Mouse (Mus musculus) bone marrow, adult 2 months (tissue): ENCODE data around the gene Igf2bp3. TPM values are rescaled to one million over a fixed set of nuclear protein-coding genes. Genes with fewer than 3 reads are reported as not detected.

Experiments used
- H3K27ac ChIP-seq: fragments of 200-500 bp; 2 replicates; pipeline ENCODE4 v1.5.1; 2012; ENCODE audit warnings: low read depth, mild to moderate bottlenecking, control low read depth, inconsistent platforms, low read length; ENCODE audit not compliant: control insufficient read depth, poor library complexity, insufficient read depth
- H3K4me1 ChIP-seq: fragments of 200-500 bp; 2 replicates; pipeline ENCODE4 v1.6.1; 2011; ENCODE audit warnings: low read length; ENCODE audit not compliant: control insufficient read depth, insufficient read depth
- H3K4me3 ChIP-seq: fragments of 200-500 bp; replicated peaks from 2 replicates; pipeline ENCODE3; 2011; ENCODE audit warnings: mild to moderate bottlenecking, low read depth, low read length, control low read depth; ENCODE audit not compliant: control insufficient read depth
- CTCF ChIP-seq: fragments of 200-500 bp; IDR thresholded peaks from 2 replicates; pipeline ENCODE4 v1.5.1; 2011; ENCODE audit warnings: low read length, control low read depth; ENCODE audit not compliant: control insufficient read depth, insufficient read depth
- POLR2A ChIP-seq: fragments of 200-500 bp; IDR thresholded peaks from 2 replicates; pipeline ENCODE4 v1.6.1; 2011; ENCODE audit warnings: low read depth, mild to moderate bottlenecking, control low read depth, low read length, borderline replicate concordance; ENCODE audit not compliant: control insufficient read depth
- WGBS: fragments of 180-500 bp; shearing (Covaris S2); methylation state at CpG from one replicate; pipeline ENCODE4 v1.1.7; 2018; 5-methylcytosine and 5-hydroxymethylcytosine counted together
- polyA plus RNA-seq: library from polyadenylated mRNA; stranded (reverse); fragments of >200 nt; gene quantifications from 2 replicates; pipeline ENCODE4 v1.2.4, GENCODE M21; 2011; ENCODE audit warnings: low replicate concordance; ENCODE audit not compliant: missing spikeins, insufficient read depth, insufficient read length

The Igf2bp3 gene
- polyA plus RNA-seq, 1 experiment: 2.7 TPM

- no peak overlapping the region for H3K4me3 ChIP-seq
- WGBS: 34% methylated on average over 4 of the region's 4 CpGs
- H3K27ac ChIP-seq: no peak overlapping the region
- no peaks in the 10 kb centered on the region; the same call in 1 of the 2 replicates for H3K4me1 ChIP-seq
- TF ChIP-seq POLR2A: no peak
- TF ChIP-seq CTCF: no peak
Observed at GRCm38 (mm10) chr6:49068361-49068760, 146.4 kb downstream of the Igf2bp3 start.

GRCm38 (mm10) chr6:49057053-49058021 is 157.4 kb downstream of the Igf2bp3 start:
- peak; percentile 88 for TF ChIP-seq CTCF
- TF ChIP-seq POLR2A: no peak
- Histone ChIP-seq H3K4me1 (no peaks in the 10 kb centered on the region), H3K27ac (no peak overlapping the region), H3K4me3 (no peak overlapping the region)
- WGBS: 36% methylated on average over 8 of the region's 8 CpGs

- TF ChIP-seq CTCF (no peak), POLR2A (no peak)
- H3K27ac ChIP-seq: no peak overlapping the region
- H3K4me3 ChIP-seq: no peak overlapping the region
- H3K4me1 ChIP-seq: no peaks in the 10 kb centered on the region
- WGBS: 87% methylated on average over 9 of the region's 9 CpGs
Observed at GRCm38 (mm10) chr6:49056009-49056408, 158.7 kb downstream of the Igf2bp3 start.

- Histone ChIP-seq H3K27ac (no peak overlapping the region), H3K4me3 (no peak overlapping the region), H3K4me1 (no peaks in the 10 kb centered on the region)
- no peak for TF ChIP-seq POLR2A
- WGBS: 80% methylated on average over 7 of the region's 7 CpGs
Observed at GRCm38 (mm10) chr6:49055256-49055733, 159.5 kb downstream of the Igf2bp3 start.

GRCm38 (mm10) chr6:49052191-49052590 is 162.6 kb downstream of the Igf2bp3 start:
- Histone ChIP-seq H3K4me3 (no peak overlapping the region), H3K4me1 (no peaks in the 10 kb centered on the region), H3K27ac (no peak overlapping the region)
- TF ChIP-seq POLR2A: no peak
- 12% methylated on average over 5 of the region's 5 CpGs for WGBS

- H3K27ac ChIP-seq: no peak overlapping the region
- 35% methylated on average over 11 of the region's 11 CpGs for WGBS
Observed at GRCm38 (mm10) chr6:49050677-49051410, 163.9 kb downstream of the Igf2bp3 start.

GRCm38 (mm10) chr6:49048395-49048794 is 166.4 kb downstream of the Igf2bp3 start:
- H3K27ac ChIP-seq: no peak overlapping the region
- H3K4me1 ChIP-seq: no peaks in the 10 kb centered on the region
- TF ChIP-seq POLR2A: no peak
- no peak for TF ChIP-seq CTCF
- no peak overlapping the region for H3K4me3 ChIP-seq
- WGBS: 88% methylated on average over 10 of the region's 10 CpGs

More at GRCm38 (mm10) chr6:49050677-49051410, 163.9 kb downstream of the Igf2bp3 start:
- Histone ChIP-seq H3K4me3 (no peak overlapping the region), H3K4me1 (no peaks in the 10 kb centered on the region)
- TF ChIP-seq POLR2A: no peak
- TF ChIP-seq CTCF: no peak

GRCm38 (mm10) chr6:49047848-49048247 is 166.9 kb downstream of the Igf2bp3 start:
- WGBS: 66% methylated on average over 10 of the region's 10 CpGs
- Histone ChIP-seq H3K27ac (no peak overlapping the region), H3K4me3 (no peak overlapping the region), H3K4me1 (no peaks in the 10 kb centered on the region)
- TF ChIP-seq POLR2A (no peak), CTCF (no peak)
